Mouse (Mus musculus) E14TG2a.4 (cell line): ENCODE data around the gene Pax3.

Source experiments
- CTCF ChIP-seq: conservative IDR thresholded peaks from 2 replicates; pipeline ENCODE4 v1.5.1; 2014; ENCODE audit warnings: low read length
- POU5F1 ChIP-seq: IDR thresholded peaks from 2 replicates; pipeline ENCODE4 v1.6.1; 2014; ENCODE audit warnings: low read length, borderline replicate concordance

- TF ChIP-seq CTCF: no peak
- no peak for TF ChIP-seq POU5F1
Measured at GRCm38 (mm10) chr1:78170771-78171170, 26.2 kb downstream of the Pax3 start.
